Mouse (Mus musculus) brain, embryonic 18.5 days (tissue): ENCODE measurements around the gene Rap1gap2.
A peak's percentile ranks its signal among the peaks of the same experiment; 100 is the strongest.

ENCODE experiments used
- DNase-seq: peaks from one replicate; pipeline ENCODE4 v3.0.0-alpha.2; 2012; ENCODE audit warnings: low read depth, low spot score

Gene Rap1gap2

GRCm38 (mm10) chr11:74610545-74611176 lies at the start of gene Rap1gap2:
Rap1gap2 (minus strand) TSS chr11:74610915.
- no peak for DNase-seq

GRCm38 (mm10) chr11:74660336-74660735 lies 49.6 kb upstream of the Rap1gap2 start:
- no peak for DNase-seq

- DNase-seq = no peak
Measured at GRCm38 (mm10) chr11:74655941-74656340, 45.2 kb upstream of the Rap1gap2 start.

GRCm38 (mm10) chr11:74653385-74653784 lies 42.7 kb upstream of the Rap1gap2 start:
- no peak for DNase-seq

- no peak for DNase-seq
Measured at GRCm38 (mm10) chr11:74652791-74653191, 42.1 kb upstream of the Rap1gap2 start.

GRCm38 (mm10) chr11:74650576-74651100 lies 39.9 kb upstream of the Rap1gap2 start:
- no peak for DNase-seq

- DNase-seq = no peak
Measured at GRCm38 (mm10) chr11:74649647-74650551, 39.2 kb upstream of the Rap1gap2 start.

GRCm38 (mm10) chr11:74649095-74649646 lies 38.5 kb upstream of the Rap1gap2 start, which contains the start of gene Cluh:
Cluh (plus strand) TSS chr11:74649495.
- DNase-seq = peak; percentile 85

GRCm38 (mm10) chr11:74648676-74649075 lies 38.0 kb upstream of the Rap1gap2 start:
- no peak for DNase-seq

- no peak for DNase-seq
Measured at GRCm38 (mm10) chr11:74647966-74648365, 37.3 kb upstream of the Rap1gap2 start.

GRCm38 (mm10) chr11:74639628-74640027 lies 28.9 kb upstream of the Rap1gap2 start:
- DNase-seq = no peak

GRCm38 (mm10) chr11:74638791-74639411 lies 28.2 kb upstream of the Rap1gap2 start:
- no peak for DNase-seq

GRCm38 (mm10) chr11:74637971-74638790 lies 27.5 kb upstream of the Rap1gap2 start:
- no peak for DNase-seq

- DNase-seq = no peak
Measured at GRCm38 (mm10) chr11:74637486-74637885, 26.8 kb upstream of the Rap1gap2 start.

- no peak for DNase-seq
Measured at GRCm38 (mm10) chr11:74634490-74635275, 24.0 kb upstream of the Rap1gap2 start.

- DNase-seq = no peak
Measured at GRCm38 (mm10) chr11:74631880-74632789, 21.4 kb upstream of the Rap1gap2 start.

GRCm38 (mm10) chr11:74627481-74627880 lies 16.8 kb upstream of the Rap1gap2 start:
- no peak for DNase-seq

- no peak for DNase-seq
Measured at GRCm38 (mm10) chr11:74625333-74625732, 14.6 kb upstream of the Rap1gap2 start.

GRCm38 (mm10) chr11:74623693-74624092 lies 13.0 kb upstream of the Rap1gap2 start:
- no peak for DNase-seq
